Mouse (Mus musculus): ENCODE data around the gene Wdfy2.

DNA sequence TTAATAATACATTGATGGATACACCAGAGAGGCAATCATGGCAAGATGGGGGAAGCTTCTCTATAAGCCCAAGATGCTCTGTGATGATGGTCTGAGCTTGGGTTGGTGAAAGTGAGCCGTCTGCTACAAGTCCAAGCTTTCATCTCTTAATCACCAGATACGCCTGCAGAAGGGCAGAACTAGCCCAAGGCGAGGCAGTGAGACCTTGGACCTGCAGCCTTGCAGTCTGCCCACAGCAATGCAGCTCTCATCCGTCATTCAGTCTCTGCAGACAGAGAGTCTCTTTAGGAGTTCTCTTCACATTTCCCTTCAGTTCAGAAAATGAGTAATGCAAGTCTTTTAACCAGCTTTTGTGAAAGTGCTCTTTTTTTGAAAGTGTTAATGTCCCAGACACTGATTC lies 20.4 kb downstream of the Wdfy2 start:
- TF ChIP-seq CTCF (IDR thresholded peaks at IDR 0.05; ENCODE audit: low read depth, low read length) (no peak), EP300 (IDR thresholded peaks at IDR 0.05; ENCODE audit: insufficient read depth, low read depth, low read length) (no peak)

All from ES-Bruce4 (cell line).